Mouse (Mus musculus) lung, postnatal 0 days (tissue): ENCODE measurements around the gene Sema7a.

Experiments
- CTCF ChIP-seq: IDR thresholded peaks from 2 replicates; pipeline ENCODE4 v1.5.1; 2016; ENCODE audit warnings: antibody characterized with exemption, mild to moderate bottlenecking
- EP300 ChIP-seq: IDR thresholded peaks from 2 replicates; pipeline ENCODE4 v1.6.1; 2016; ENCODE audit warnings: antibody characterized with exemption, mild to moderate bottlenecking, control low read depth

- no peak for TF ChIP-seq CTCF
- no peak for TF ChIP-seq EP300
Observed at GRCm38 (mm10) chr9:57938225-57939055, 1.5 kb upstream of the Sema7a start.
